Mouse (Mus musculus) midbrain, postnatal 0 days (tissue): ENCODE results near the gene Tmem87a. TPM values are rescaled to one million over a fixed set of nuclear protein-coding genes. Genes with fewer than 3 reads are reported as not detected.

Source experiments
- ATAC-seq: fragments of 200-750 bp; cut with Nextera tagmentation; 2 replicates; pipeline ENCODE4 v1.8.0; 2017; ENCODE audit warnings: moderate number of reproducible peaks, mild to moderate bottlenecking, moderate TSS enrichment, moderate library complexity; ENCODE audit not compliant: low FRiP score
- DNase-seq: peaks from one replicate; pipeline ENCODE4 v3.0.0-alpha.2; 2015; ENCODE audit warnings: low spot score
- H3K27ac ChIP-seq: fragments of 300-500 bp; sonication (generic); 2 replicates; pipeline ENCODE4 v1.5.1; 2014; ENCODE audit warnings: low read depth, mild to moderate bottlenecking, low read length, mixed read lengths
- H3K27me3 ChIP-seq: fragments of 300-500 bp; sonication (generic); 2 replicates; pipeline ENCODE4 v1.6.1; 2014; ENCODE audit warnings: low read length, control low read depth, mixed read lengths; ENCODE audit not compliant: insufficient read depth
- H3K36me3 ChIP-seq: fragments of 300-500 bp; sonication (generic); 2 replicates; pipeline ENCODE4 v1.6.1; 2014; ENCODE audit warnings: low read length, control low read depth, mixed read lengths; ENCODE audit not compliant: insufficient read depth
- H3K4me1 ChIP-seq: fragments of 300-500 bp; sonication (generic); 2 replicates; pipeline ENCODE4 v1.6.1; 2014; ENCODE audit warnings: mild to moderate bottlenecking, control low read depth, antibody characterized with exemption, low read length, mixed read lengths; ENCODE audit not compliant: insufficient read depth
- H3K4me2 ChIP-seq: fragments of 300-500 bp; sonication (generic); 2 replicates; pipeline ENCODE4 v1.6.1; 2014; ENCODE audit warnings: low read depth, mild to moderate bottlenecking, low read length, mixed read lengths; ENCODE audit not compliant: poor library complexity, severe bottlenecking
- H3K4me3 ChIP-seq: fragments of 300-500 bp; sonication (generic); 2 replicates; pipeline ENCODE4 v1.5.1; 2014; ENCODE audit warnings: low read depth, mild to moderate bottlenecking, low read length, moderate library complexity
- H3K9ac ChIP-seq: fragments of 300-500 bp; sonication (generic); replicated peaks from 2 replicates; pipeline ENCODE4 v1.6.1; 2014; ENCODE audit warnings: mild to moderate bottlenecking, low read length, moderate library complexity, mixed read lengths; ENCODE audit not compliant: poor library complexity, severe bottlenecking
- H3K9me3 ChIP-seq: fragments of 300-500 bp; sonication (generic); 2 replicates; pipeline ENCODE4 v1.6.1; 2016; ENCODE audit warnings: low read length, control low read depth
- CTCF ChIP-seq: IDR thresholded peaks from 2 replicates; pipeline ENCODE4 v1.5.1; 2016; ENCODE audit warnings: antibody characterized with exemption, mild to moderate bottlenecking
- WGBS: fragments of 180-500 bp; shearing (Covaris S2); extraction: QIAGEN DNeasy Blood & Tissue Kit; methylation state at CpG from one replicate; pipeline ENCODE4 v1.1.7; 2014; 5-methylcytosine and 5-hydroxymethylcytosine counted together
- polyA plus RNA-seq: library from polyadenylated mRNA; unstranded; fragments of >200 nt; fragmentation: Nextera tagmentation; extraction: Ambion mirVana; gene quantifications from 2 replicates; pipeline ENCODE4 v1.2.1, GENCODE M21; 2015
- total RNA-seq: library from RNA; depleted of rRNA; stranded (reverse); fragments of >200 nt; gene quantifications from 2 replicates; pipeline ENCODE4 v1.2.3, GENCODE M21; 2014

Tmem87a gene
- total and polyA plus RNA-seq, 2 experiments from 2014 or later = 8.2 to 28.6 TPM

GRCm38 (mm10) chr2:120386264-120386663 is 17.6 kb downstream of the Tmem87a start:
- Histone ChIP-seq H3K4me2 (no peak overlapping the region), H3K9me3 (no peaks in the 10 kb centered on the region), H3K4me1 (no peaks in the 10 kb centered on the region), H3K27ac (no peak overlapping the region), H3K9ac (no peak overlapping the region), H3K27me3 (no peaks in the 10 kb centered on the region), H3K4me3 (no peak overlapping the region), H3K36me3 (peaks cover 42% of the 10 kb centered on the region)
- 96% methylated on average over 1 of the region's 1 CpGs for WGBS
- ATAC-seq = no peak
- DNase-seq = no peak
- no peak for TF ChIP-seq CTCF

GRCm38 (mm10) chr2:120373858-120374257 is 30.1 kb downstream of the Tmem87a start:
- peaks cover 38% of the 10 kb centered on the region for H3K36me3 ChIP-seq

GRCm38 (mm10) chr2:120367416-120368207 is 36.3 kb downstream of the Tmem87a start:
- TF ChIP-seq CTCF = no peak
- H3K27me3 ChIP-seq = no peaks in the 10 kb centered on the region
- WGBS = 96% methylated on average over 4 of the region's 4 CpGs
- H3K27ac ChIP-seq = no peak overlapping the region
- no peaks in the 10 kb centered on the region for H3K4me1 ChIP-seq
- no peak overlapping the region for H3K4me3 ChIP-seq
- DNase-seq (no peak), ATAC-seq (no peak)
- no peak overlapping the region for H3K9ac ChIP-seq
- no peak overlapping the region for H3K4me2 ChIP-seq
- peaks cover 36% of the 10 kb centered on the region for H3K36me3 ChIP-seq
- no peaks in the 10 kb centered on the region for H3K9me3 ChIP-seq

More at GRCm38 (mm10) chr2:120373858-120374257, 30.1 kb downstream of the Tmem87a start:
- Histone ChIP-seq H3K4me1 (no peaks in the 10 kb centered on the region), H3K27me3 (no peaks in the 10 kb centered on the region), H3K9me3 (no peaks in the 10 kb centered on the region), H3K4me3 (no peak overlapping the region), H3K4me2 (no peak overlapping the region), H3K27ac (no peak overlapping the region), H3K9ac (no peak overlapping the region)
- 79% methylated on average over 4 of the region's 4 CpGs for WGBS
- DNase-seq (no peak), ATAC-seq (no peak)
- no peak for TF ChIP-seq CTCF

- no peaks in the 10 kb centered on the region for H3K9me3 ChIP-seq
- H3K4me1 ChIP-seq = no peaks in the 10 kb centered on the region
- DNase-seq (no peak), ATAC-seq (no peak)
- H3K36me3 ChIP-seq = peaks cover 36% of the 10 kb centered on the region
- H3K27ac ChIP-seq = no peak overlapping the region
- no peak for TF ChIP-seq CTCF
- H3K4me3 ChIP-seq = no peak overlapping the region
- no peak overlapping the region for H3K9ac ChIP-seq
- H3K4me2 ChIP-seq = no peak overlapping the region
- H3K27me3 ChIP-seq = no peaks in the 10 kb centered on the region
- 92% methylated on average over 3 of the region's 3 CpGs for WGBS
Observed at GRCm38 (mm10) chr2:120366501-120366900, 37.4 kb downstream of the Tmem87a start.

- no peak for TF ChIP-seq CTCF
- Histone ChIP-seq H3K9ac (no peak overlapping the region), H3K4me2 (no peak overlapping the region), H3K9me3 (no peaks in the 10 kb centered on the region), H3K4me1 (no peaks in the 10 kb centered on the region), H3K27me3 (no peaks in the 10 kb centered on the region), H3K36me3 (peaks cover 28% of the 10 kb centered on the region), H3K27ac (no peak overlapping the region), H3K4me3 (no peak overlapping the region)
- no peak for ATAC-seq
- no peak for DNase-seq
- 95% methylated on average over 1 of the region's 1 CpGs for WGBS
Observed at GRCm38 (mm10) chr2:120360425-120360824, 43.5 kb downstream of the Tmem87a start.
